Mouse (Mus musculus): ENCODE results near the gene Zic4. TPM values are rescaled to one million over a fixed set of nuclear protein-coding genes. Genes with fewer than 3 reads are reported as not detected.

The Zic4 gene
- polyA plus RNA-seq, 1 experiment = 0.12 TPM

GRCm38 (mm10) chr9:91368946-91369292 is 6.7 kb downstream of the Zic4 start:
- no peak overlapping the region for H3K27ac ChIP-seq (ENCODE audit: control insufficient read depth, insufficient read depth, low read depth, low read length)
- no peak for TF ChIP-seq CTCF (IDR thresholded peaks at IDR 0.05; ENCODE audit: control insufficient read depth, insufficient read depth, insufficient replicate concordance, low read depth, low read length)
- no peak for TF ChIP-seq POLR2A (IDR thresholded peaks at IDR 0.05; ENCODE audit: control insufficient read depth, low read depth, low read length)
- H3K4me3 ChIP-seq (ENCODE audit: control insufficient read depth, low read depth, low read length) = no peak overlapping the region
- H3K4me1 ChIP-seq (ENCODE audit: control insufficient read depth, insufficient read depth, low read length) = peaks cover 14% of the 10 kb centered on the region
- H3K36me3 ChIP-seq (ENCODE audit: control insufficient read depth, insufficient read depth, low read length) = no peaks in the 10 kb centered on the region
- peaks cover 13% of the 10 kb centered on the region for H3K27me3 ChIP-seq (ENCODE audit: control insufficient read depth, insufficient read depth, low read length)

DNA sequence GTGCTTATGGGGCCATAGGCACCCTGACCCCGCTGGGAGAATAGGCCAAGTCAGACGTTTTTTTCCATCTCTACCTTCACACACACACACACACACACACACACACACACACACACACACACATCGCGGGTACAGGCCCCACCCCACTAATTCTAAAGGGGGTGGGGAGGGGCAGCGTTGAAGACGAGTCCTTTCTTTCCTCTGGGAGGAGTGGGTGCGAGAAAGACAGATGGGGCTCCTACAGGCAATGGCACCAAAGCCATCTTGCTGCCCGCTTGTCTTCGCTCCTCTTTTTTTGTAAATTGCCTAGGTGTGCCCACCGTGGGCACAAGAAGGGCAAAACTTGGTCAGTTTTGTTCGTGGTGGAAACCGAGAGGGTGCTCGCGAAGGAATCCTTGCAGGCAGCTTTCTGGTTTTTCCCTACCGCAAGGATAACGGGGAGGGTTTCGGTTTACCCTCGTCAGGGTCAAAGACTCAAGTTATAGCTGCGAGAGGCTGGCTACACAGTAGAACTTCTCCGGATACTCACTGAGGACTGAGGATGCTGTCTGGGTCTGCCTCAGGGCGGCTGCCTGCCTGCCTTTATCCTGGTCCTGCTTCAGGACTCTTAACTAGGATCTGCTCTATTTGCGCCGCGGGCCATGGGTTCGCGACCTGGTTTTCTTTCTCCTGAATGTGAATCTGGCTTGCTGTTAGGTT is 7.2 kb downstream of the Zic4 start:
- TF ChIP-seq POLR2A (IDR thresholded peaks at IDR 0.05; ENCODE audit: control insufficient read depth, low read depth, low read length) (no peak), CTCF (IDR thresholded peaks at IDR 0.05; ENCODE audit: control insufficient read depth, insufficient read depth, insufficient replicate concordance, low read depth, low read length) (no peak)
- Histone ChIP-seq H3K4me3 (ENCODE audit: control insufficient read depth, low read depth, low read length) (no peak overlapping the region), H3K27ac (ENCODE audit: control insufficient read depth, insufficient read depth, low read depth, low read length) (no peak overlapping the region), H3K27me3 (ENCODE audit: control insufficient read depth, insufficient read depth, low read length) (peaks cover 12% of the 10 kb centered on the region), H3K36me3 (ENCODE audit: control insufficient read depth, insufficient read depth, low read length) (no peaks in the 10 kb centered on the region), H3K4me1 (ENCODE audit: control insufficient read depth, insufficient read depth, low read length) (peaks cover 12% of the 10 kb centered on the region)

DNA sequence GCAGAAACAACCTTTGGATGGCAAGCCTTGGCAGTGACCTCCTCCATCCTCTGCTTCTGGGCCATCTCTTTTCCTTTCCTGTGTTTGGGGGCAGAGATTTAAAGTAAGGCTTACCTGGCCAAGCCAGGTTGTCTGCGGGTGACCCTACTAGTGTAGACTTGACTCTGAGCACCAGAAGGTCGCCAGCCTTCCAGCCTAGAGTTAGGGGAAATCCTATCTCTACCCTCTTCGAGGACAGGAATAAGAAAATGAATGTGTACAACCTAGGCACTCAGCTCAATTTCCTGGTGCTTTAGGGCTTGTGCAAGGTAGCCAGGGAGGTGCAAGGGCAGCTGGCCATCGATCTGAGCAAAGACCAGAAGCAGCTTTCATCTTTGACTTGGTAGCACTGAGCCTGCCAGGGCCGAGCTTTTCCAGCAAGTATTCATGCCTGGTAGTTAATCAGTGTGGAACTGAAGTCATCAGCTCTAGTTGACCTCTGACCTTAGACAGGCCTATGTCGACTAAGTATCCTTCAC is 8.0 kb downstream of the Zic4 start:
- Histone ChIP-seq H3K27ac (ENCODE audit: control insufficient read depth, insufficient read depth, low read depth, low read length) (no peak overlapping the region), H3K27me3 (ENCODE audit: control insufficient read depth, insufficient read depth, low read length) (peaks cover 6% of the 10 kb centered on the region; the same call in 1 of the 2 replicates), H3K4me1 (ENCODE audit: control insufficient read depth, insufficient read depth, low read length) (peaks cover 6% of the 10 kb centered on the region)

GRCm38 (mm10) chr9:91371011-91371410 is 8.8 kb downstream of the Zic4 start:
- Histone ChIP-seq H3K27ac (ENCODE audit: control insufficient read depth, insufficient read depth, low read depth, low read length) (no peak overlapping the region), H3K4me1 (ENCODE audit: control insufficient read depth, insufficient read depth, low read length) (no peaks in the 10 kb centered on the region; the same call in none of the 2 replicates), H3K27me3 (ENCODE audit: control insufficient read depth, insufficient read depth, low read length) (peaks cover 6% of the 10 kb centered on the region; the same call in 1 of the 2 replicates), H3K36me3 (ENCODE audit: control insufficient read depth, insufficient read depth, low read length) (no peaks in the 10 kb centered on the region), H3K4me3 (ENCODE audit: control insufficient read depth, low read depth, low read length) (no peak overlapping the region)
- TF ChIP-seq POLR2A (IDR thresholded peaks at IDR 0.05; ENCODE audit: control insufficient read depth, low read depth, low read length) = no peak
- no peak for TF ChIP-seq CTCF (IDR thresholded peaks at IDR 0.05; ENCODE audit: control insufficient read depth, insufficient read depth, insufficient replicate concordance, low read depth, low read length)

More for the DNA sequence above, 8.0 kb downstream of the Zic4 start:
- H3K4me3 ChIP-seq (ENCODE audit: control insufficient read depth, low read depth, low read length) = no peak overlapping the region
- no peaks in the 10 kb centered on the region for H3K36me3 ChIP-seq (ENCODE audit: control insufficient read depth, insufficient read depth, low read length)
- no peak for TF ChIP-seq CTCF (IDR thresholded peaks at IDR 0.05; ENCODE audit: control insufficient read depth, insufficient read depth, insufficient replicate concordance, low read depth, low read length)

- Histone ChIP-seq H3K4me3 (ENCODE audit: control insufficient read depth, low read depth, low read length) (no peak overlapping the region), H3K27ac (ENCODE audit: control insufficient read depth, insufficient read depth, low read depth, low read length) (no peak overlapping the region), H3K27me3 (ENCODE audit: control insufficient read depth, insufficient read depth, low read length) (peaks cover 6% of the 10 kb centered on the region; the same call in 1 of the 2 replicates), H3K36me3 (ENCODE audit: control insufficient read depth, insufficient read depth, low read length) (no peaks in the 10 kb centered on the region), H3K4me1 (ENCODE audit: control insufficient read depth, insufficient read depth, low read length) (no peaks in the 10 kb centered on the region; the same call in 1 of the 2 replicates)
- TF ChIP-seq POLR2A (IDR thresholded peaks at IDR 0.05; ENCODE audit: control insufficient read depth, low read depth, low read length) = no peak
- no peak for TF ChIP-seq CTCF (IDR thresholded peaks at IDR 0.05; ENCODE audit: control insufficient read depth, insufficient read depth, insufficient replicate concordance, low read depth, low read length)
Observed at GRCm38 (mm10) chr9:91371608-91372007, 9.4 kb downstream of the Zic4 start.

DNA sequence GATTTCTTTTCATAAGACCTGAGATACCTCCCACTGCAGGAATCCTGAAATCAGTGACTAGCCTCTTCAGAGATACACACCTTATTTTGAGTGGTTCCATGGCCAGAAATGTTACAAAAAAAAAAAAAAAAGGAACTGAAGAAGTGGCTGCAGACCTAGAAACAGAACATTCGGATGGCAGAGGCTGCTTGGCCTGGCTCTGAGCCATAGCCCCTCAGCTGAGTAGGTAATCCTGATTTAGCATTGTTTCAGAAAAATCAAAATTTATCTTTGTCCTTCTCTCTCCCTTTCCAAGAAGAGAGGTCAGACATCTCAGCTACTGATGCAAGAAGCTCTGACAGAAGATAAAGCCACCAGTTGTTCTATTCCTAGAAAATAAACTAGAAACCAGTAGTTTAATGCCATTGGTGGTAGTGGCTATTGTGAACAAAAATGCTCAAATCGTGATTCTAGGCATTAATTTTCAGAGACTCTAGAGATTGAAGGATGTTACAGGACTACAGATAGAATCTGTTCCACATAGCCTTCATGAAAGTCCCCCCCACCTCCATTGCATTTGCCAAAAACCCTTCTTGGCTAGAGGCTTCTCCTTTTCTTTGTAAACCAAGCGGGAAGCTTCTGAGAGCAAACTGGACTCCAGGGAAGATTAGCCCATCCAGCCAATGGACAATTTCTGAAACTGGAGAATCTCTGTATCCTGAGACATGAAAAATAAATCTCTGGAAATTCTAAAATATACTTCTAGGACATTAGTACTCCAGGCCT is 11.8 kb downstream of the Zic4 start:
- Histone ChIP-seq H3K27ac (ENCODE audit: control insufficient read depth, insufficient read depth, low read depth, low read length) (no peak overlapping the region), H3K36me3 (ENCODE audit: control insufficient read depth, insufficient read depth, low read length) (no peaks in the 10 kb centered on the region), H3K27me3 (ENCODE audit: control insufficient read depth, insufficient read depth, low read length) (0 out of 2 replicates have a peak, but pooled peaks cover under 1% of the 10 kb centered on the region), H3K4me3 (ENCODE audit: control insufficient read depth, low read depth, low read length) (no peak overlapping the region), H3K4me1 (ENCODE audit: control insufficient read depth, insufficient read depth, low read length) (peaks cover 2% of the 10 kb centered on the region; the same call in 1 of the 2 replicates)
- TF ChIP-seq POLR2A (IDR thresholded peaks at IDR 0.05; ENCODE audit: control insufficient read depth, low read depth, low read length) (no peak), CTCF (IDR thresholded peaks at IDR 0.05; ENCODE audit: control insufficient read depth, insufficient read depth, insufficient replicate concordance, low read depth, low read length) (no peak)

DNA sequence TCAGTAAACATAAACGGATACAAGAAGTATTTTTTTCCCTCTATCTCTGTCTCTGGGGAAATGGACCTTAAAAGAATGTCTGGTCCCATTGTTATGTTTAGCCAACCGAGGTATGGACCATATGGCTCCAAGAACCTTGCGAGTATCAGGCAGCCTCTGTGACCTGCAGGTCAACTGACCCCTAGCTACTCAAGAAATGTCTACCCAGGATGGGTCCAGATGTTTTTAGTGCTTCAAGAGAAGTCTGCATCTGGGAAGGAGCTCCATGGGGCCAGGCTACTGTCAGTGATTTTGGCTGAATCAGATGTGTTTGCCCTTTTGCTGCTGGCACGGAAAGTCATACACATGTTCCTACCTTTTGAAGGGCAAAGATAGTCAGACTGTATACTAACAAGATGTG is 12.5 kb downstream of the Zic4 start:
- H3K4me3 ChIP-seq (ENCODE audit: control insufficient read depth, low read depth, low read length) = no peak overlapping the region
- H3K27me3 ChIP-seq (ENCODE audit: control insufficient read depth, insufficient read depth, low read length) = no peaks in the 10 kb centered on the region
- TF ChIP-seq CTCF (IDR thresholded peaks at IDR 0.05; ENCODE audit: control insufficient read depth, insufficient read depth, insufficient replicate concordance, low read depth, low read length) (no peak), POLR2A (IDR thresholded peaks at IDR 0.05; ENCODE audit: control insufficient read depth, low read depth, low read length) (no peak)
- no peak overlapping the region for H3K27ac ChIP-seq (ENCODE audit: control insufficient read depth, insufficient read depth, low read depth, low read length)
- H3K4me1 ChIP-seq (ENCODE audit: control insufficient read depth, insufficient read depth, low read length) = 0 out of 2 replicates have a peak, but pooled peaks cover 2% of the 10 kb centered on the region
- H3K36me3 ChIP-seq (ENCODE audit: control insufficient read depth, insufficient read depth, low read length) = no peaks in the 10 kb centered on the region
